Mouse (Mus musculus) erythroblast, embryonic 14.5 days (primary cell): ENCODE measurements around the gene Gm20695.

Source experiments
- GATA1 ChIP-seq: IDR thresholded peaks from 2 replicates; pipeline ENCODE4 v1.6.1; 2012; ENCODE audit warnings: low read length, inconsistent platforms, mixed read lengths
- TAL1 ChIP-seq: IDR thresholded peaks from 3 replicates; pipeline ENCODE4 v1.6.1; 2012; ENCODE audit warnings: low read length, inconsistent platforms, mixed read lengths

GRCm38 (mm10) chr16:3964990-3965389 lies 80.5 kb downstream of the Gm20695 start:
- TF ChIP-seq GATA1 (no peak), TAL1 (no peak)
